Mouse (Mus musculus) myocyte (in vitro differentiated cells): ENCODE measurements around the gene Psmf1.

ENCODE experiments used
- CEBPB ChIP-seq: IDR thresholded peaks from 2 replicates; pipeline ENCODE4 v1.6.1; 2011; ENCODE audit warnings: mild to moderate bottlenecking, moderate library complexity; ENCODE audit not compliant: poor library complexity, insufficient read depth, severe bottlenecking
- MAX ChIP-seq: IDR thresholded peaks from one replicate; pipeline ENCODE4 v1.6.1; 2011; ENCODE audit warnings: low read depth, mild to moderate bottlenecking, control low read depth
- MYOG ChIP-seq, 3 experiments: IDR thresholded peaks; one replicate each; pipeline ENCODE4 v1.6.1; 2011; ENCODE audit warnings: control low read depth in 2 of 3, low read depth in 2 of 3, mild to moderate bottlenecking in 2 of 3; ENCODE audit not compliant: insufficient read length in 2 of 3, control insufficient read depth in 1 of 3, insufficient read depth in 1 of 3
- POLR2A ChIP-seq: IDR thresholded peaks from one replicate; pipeline ENCODE4 v1.6.1; 2011; ENCODE audit warnings: low read depth, mild to moderate bottlenecking, control low read depth, moderate library complexity; ENCODE audit not compliant: insufficient read length
- POLR2AphosphoS2 ChIP-seq: IDR thresholded peaks from one replicate; pipeline ENCODE4 v1.6.1; 2011; ENCODE audit warnings: low read depth, control low read depth; ENCODE audit not compliant: insufficient read length
- REST ChIP-seq: IDR thresholded peaks from one replicate; pipeline ENCODE4 v1.6.1; 2011; ENCODE audit warnings: mild to moderate bottlenecking, control low read depth, moderate library complexity; ENCODE audit not compliant: insufficient read depth, insufficient read length
- SRF ChIP-seq: IDR thresholded peaks from one replicate; pipeline ENCODE4 v1.6.1; 2011; ENCODE audit warnings: low read depth; ENCODE audit not compliant: control insufficient read depth, insufficient read length
- TCF12 ChIP-seq: IDR thresholded peaks from one replicate; pipeline ENCODE4 v1.6.1; 2011; ENCODE audit warnings: mild to moderate bottlenecking, control low read depth; ENCODE audit not compliant: poor library complexity, insufficient read depth, severe bottlenecking
- USF1 ChIP-seq: IDR thresholded peaks from one replicate; pipeline ENCODE4 v1.6.1; 2011; ENCODE audit warnings: low read depth, mild to moderate bottlenecking, control low read depth, moderate library complexity

DNA sequence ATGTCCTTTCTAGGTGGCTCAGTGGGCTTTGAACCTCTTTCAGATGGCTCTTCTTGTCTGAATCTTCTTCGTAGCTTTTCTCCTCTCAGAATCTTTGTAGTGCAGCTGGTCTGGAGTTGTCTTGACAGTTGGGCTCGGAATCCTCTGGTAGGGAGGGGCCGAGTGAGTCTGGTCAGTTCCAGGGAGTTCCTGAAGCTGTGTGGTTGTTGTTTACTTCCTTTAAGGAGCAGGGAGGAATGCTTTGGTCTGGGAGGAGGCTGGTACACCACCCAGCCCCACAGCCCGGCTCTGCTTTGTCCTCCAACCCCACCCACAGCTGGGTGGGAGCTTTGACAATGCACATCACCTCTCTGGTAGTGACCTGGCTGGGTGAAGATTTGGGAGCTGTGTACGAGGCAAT, 7.3 kb upstream of the Psmf1 start:
- no peak for TF ChIP-seq POLR2A
- no peak for TF ChIP-seq MYOG (IDR thresholded peaks at IDR 0.05; ENCODE audit: control insufficient read depth in 1 of 3, insufficient read depth in 1 of 3, insufficient read length in 2 of 3, low read depth in 2 of 3)
- no peak for TF ChIP-seq CEBPB
- TF ChIP-seq POLR2AphosphoS2: no peak
- TF ChIP-seq MAX: no peak
- no peak for TF ChIP-seq SRF
- TF ChIP-seq TCF12: no peak
- TF ChIP-seq REST: no peak
- no peak for TF ChIP-seq USF1
